Mouse (Mus musculus) induced T-regulatory cell, adult 2 months (primary cell): ENCODE measurements at regions not wholly inside any gene's neighbourhood (a gene's known extent, or its start where the extent isn't known, plus 50 kb on each side); places are given as distances from the start of the nearest gene placed in this dataset.
"Not testable (repeated sequence)": the region's sequence is repeated elsewhere in the genome, so short reads cannot be mapped to it uniquely, and the experiment has no call there.

Experiments used
- DNase-seq: peaks from one replicate; pipeline ENCODE4 v3.0.0-alpha.2; 2012; ENCODE audit warnings: low read depth

- DNase-seq, result no peak
Measured at GRCm38 (mm10) chr8:90056331-90056730, 291.8 kb downstream of the Tox3 start.

GRCm38 (mm10) chr8:90046779-90047178 lies 301.4 kb downstream of the Tox3 start:
- DNase-seq, result no peak

GRCm38 (mm10) chr8:90036436-90036835 lies 311.7 kb downstream of the Tox3 start:
- no peak for DNase-seq

GRCm38 (mm10) chr8:90032572-90032971 lies 315.6 kb downstream of the Tox3 start:
- DNase-seq, result no peak

GRCm38 (mm10) chr8:90031220-90031619 lies 316.9 kb downstream of the Tox3 start:
- DNase-seq, result no peak

GRCm38 (mm10) chr8:90017958-90018357 lies 330.2 kb downstream of the Tox3 start:
- not testable (repeated sequence) for DNase-seq

GRCm38 (mm10) chr8:90013755-90014154 lies 334.4 kb downstream of the Tox3 start:
- no peak for DNase-seq

- DNase-seq, result no peak
Measured at GRCm38 (mm10) chr8:90011682-90012409, 336.3 kb downstream of the Tox3 start.

GRCm38 (mm10) chr8:90009431-90009830 lies 338.7 kb downstream of the Tox3 start:
- DNase-seq, result no peak

- peak; percentile 39 for DNase-seq
Measured at GRCm38 (mm10) chr8:90000899-90001640, 347.1 kb downstream of the Tox3 start.

- no peak for DNase-seq
Measured at GRCm38 (mm10) chr8:89993743-89994142, 354.4 kb downstream of the Tox3 start.

GRCm38 (mm10) chr8:89983859-89984258 lies 364.3 kb downstream of the Tox3 start:
- no peak for DNase-seq

GRCm38 (mm10) chr8:89982551-89982950 lies 365.6 kb downstream of the Tox3 start:
- no peak for DNase-seq

- no peak for DNase-seq
Measured at GRCm38 (mm10) chr8:89981320-89981719, 366.8 kb downstream of the Tox3 start.

GRCm38 (mm10) chr8:89980441-89980840 lies 367.7 kb downstream of the Tox3 start:
- DNase-seq, result no peak

GRCm38 (mm10) chr8:89962799-89963198 lies 385.3 kb downstream of the Tox3 start:
- no peak for DNase-seq

- no peak for DNase-seq
Measured at GRCm38 (mm10) chr8:89957486-89957885, 390.7 kb downstream of the Tox3 start.

- DNase-seq, result no peak
Measured at GRCm38 (mm10) chr8:89956482-89957020, 391.6 kb downstream of the Tox3 start.

- no peak for DNase-seq
Measured at GRCm38 (mm10) chr8:89938836-89939235, 409.3 kb downstream of the Tox3 start.

- DNase-seq, result no peak
Measured at GRCm38 (mm10) chr8:89934521-89934920, 413.6 kb downstream of the Tox3 start.

GRCm38 (mm10) chr8:89926666-89927232 lies 421.4 kb downstream of the Tox3 start:
- no peak for DNase-seq

- not testable (repeated sequence) for DNase-seq
Measured at GRCm38 (mm10) chr8:89924697-89925096, 423.4 kb downstream of the Tox3 start.

- DNase-seq, result no peak
Measured at GRCm38 (mm10) chr8:89914076-89914475, 434.1 kb downstream of the Tox3 start.
